Mouse (Mus musculus) embryo, embryonic 11 days (tissue): ENCODE measurements around the gene Mphosph6.

ENCODE experiments used
- DNase-seq: peaks from one replicate; pipeline ENCODE4 v3.0.0-alpha.2; 2015

Mphosph6 gene

GRCm38 (mm10) chr8:117801443-117802298 is at the start of gene Mphosph6:
Mphosph6 (minus strand) TSS chr8:117801943.
- DNase-seq: peak; percentile 100

GRCm38 (mm10) chr8:117850420-117850819 is 48.7 kb upstream of the Mphosph6 start:
- DNase-seq: no peak

- no peak for DNase-seq
Measured at GRCm38 (mm10) chr8:117847865-117848264, 46.1 kb upstream of the Mphosph6 start.

GRCm38 (mm10) chr8:117843694-117844093 is 42.0 kb upstream of the Mphosph6 start:
- no peak for DNase-seq

- DNase-seq: peak; percentile 22
Measured at GRCm38 (mm10) chr8:117813524-117813923, 11.8 kb upstream of the Mphosph6 start.

- no peak for DNase-seq
Measured at GRCm38 (mm10) chr8:117810676-117811075, 8.9 kb upstream of the Mphosph6 start.

GRCm38 (mm10) chr8:117805419-117805818 is 3.7 kb upstream of the Mphosph6 start:
- DNase-seq: no peak

GRCm38 (mm10) chr8:117802299-117802689 is 551 bp upstream of the Mphosph6 start:
- DNase-seq: no peak

- no peak for DNase-seq
Measured at GRCm38 (mm10) chr8:117798066-117798465, 3.7 kb downstream of the Mphosph6 start.

- no peak for DNase-seq
Measured at GRCm38 (mm10) chr8:117796464-117796863, 5.3 kb downstream of the Mphosph6 start.

- no peak for DNase-seq
Measured at GRCm38 (mm10) chr8:117794581-117794980, 7.2 kb downstream of the Mphosph6 start.

GRCm38 (mm10) chr8:117792616-117793144 is 9.1 kb downstream of the Mphosph6 start:
- no peak for DNase-seq

- no peak for DNase-seq
Measured at GRCm38 (mm10) chr8:117786428-117786827, 15.3 kb downstream of the Mphosph6 start.

- no peak for DNase-seq
Measured at GRCm38 (mm10) chr8:117783021-117783420, 18.7 kb downstream of the Mphosph6 start.

- DNase-seq: no peak
Measured at GRCm38 (mm10) chr8:117781375-117782129, 20.2 kb downstream of the Mphosph6 start.

GRCm38 (mm10) chr8:117779344-117779743 is 22.4 kb downstream of the Mphosph6 start:
- DNase-seq: no peak

GRCm38 (mm10) chr8:117778531-117779322 is 23.0 kb downstream of the Mphosph6 start:
- no peak for DNase-seq

- DNase-seq: no peak
Measured at GRCm38 (mm10) chr8:117776075-117776474, 25.7 kb downstream of the Mphosph6 start.

GRCm38 (mm10) chr8:117775626-117776025 is 26.1 kb downstream of the Mphosph6 start:
- no peak for DNase-seq

- no peak for DNase-seq
Measured at GRCm38 (mm10) chr8:117772597-117772996, 29.1 kb downstream of the Mphosph6 start.

- DNase-seq: peak; percentile 55
Measured at GRCm38 (mm10) chr8:117772126-117772525, 29.6 kb downstream of the Mphosph6 start.

- no peak for DNase-seq
Measured at GRCm38 (mm10) chr8:117771115-117771836, 30.5 kb downstream of the Mphosph6 start.
